Mouse (Mus musculus) cerebellum, adult 8-10 months (tissue): ENCODE results near the gene Msh5.
A peak's percentile ranks its signal among the peaks of the same experiment; 100 is the strongest.

Experiments
- DNase-seq: peaks from one replicate; pipeline ENCODE4 v3.0.0; 2022

The Msh5 gene

DNA sequence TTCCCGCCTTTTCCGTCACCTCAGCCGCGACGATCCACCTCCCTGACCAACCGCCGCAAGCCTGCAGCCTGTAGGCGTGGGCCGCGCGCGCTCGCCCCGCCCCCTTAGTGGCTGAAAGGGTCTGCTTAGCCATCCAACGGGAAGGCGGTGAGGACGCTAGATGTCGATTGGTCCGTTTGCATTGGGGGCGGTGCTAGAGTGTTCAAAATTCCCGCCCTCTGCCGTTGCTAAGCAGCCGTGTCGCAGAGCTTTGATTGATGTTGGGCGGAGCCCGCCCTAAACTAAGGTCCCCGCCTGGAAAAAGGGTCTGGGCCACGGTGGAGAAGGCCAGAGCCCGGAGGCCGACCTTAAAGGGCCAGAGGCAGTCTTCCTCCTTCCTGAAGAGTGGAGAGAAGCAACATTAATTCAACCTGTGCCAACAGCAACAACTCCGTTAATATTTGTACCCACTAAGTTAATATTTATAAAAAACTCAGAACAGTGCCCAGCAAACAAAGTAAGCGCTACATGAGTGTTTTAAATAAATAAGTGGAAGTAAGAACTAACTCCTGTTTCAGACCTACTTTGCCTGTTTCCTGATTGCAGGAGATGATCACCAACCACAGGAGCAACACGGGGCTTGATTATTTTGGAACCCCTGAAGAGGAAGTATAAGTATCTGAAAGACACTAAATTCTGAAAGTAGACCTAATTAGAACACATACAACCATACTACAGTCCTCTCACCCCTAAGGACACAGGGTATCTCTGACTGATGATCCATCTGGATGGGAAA lies at the start of gene Msh5:
Msh5 (minus strand) TSS at position 65 of the 775 bp plus-strand sequence.
- DNase-seq = peak; percentile 94

DNA sequence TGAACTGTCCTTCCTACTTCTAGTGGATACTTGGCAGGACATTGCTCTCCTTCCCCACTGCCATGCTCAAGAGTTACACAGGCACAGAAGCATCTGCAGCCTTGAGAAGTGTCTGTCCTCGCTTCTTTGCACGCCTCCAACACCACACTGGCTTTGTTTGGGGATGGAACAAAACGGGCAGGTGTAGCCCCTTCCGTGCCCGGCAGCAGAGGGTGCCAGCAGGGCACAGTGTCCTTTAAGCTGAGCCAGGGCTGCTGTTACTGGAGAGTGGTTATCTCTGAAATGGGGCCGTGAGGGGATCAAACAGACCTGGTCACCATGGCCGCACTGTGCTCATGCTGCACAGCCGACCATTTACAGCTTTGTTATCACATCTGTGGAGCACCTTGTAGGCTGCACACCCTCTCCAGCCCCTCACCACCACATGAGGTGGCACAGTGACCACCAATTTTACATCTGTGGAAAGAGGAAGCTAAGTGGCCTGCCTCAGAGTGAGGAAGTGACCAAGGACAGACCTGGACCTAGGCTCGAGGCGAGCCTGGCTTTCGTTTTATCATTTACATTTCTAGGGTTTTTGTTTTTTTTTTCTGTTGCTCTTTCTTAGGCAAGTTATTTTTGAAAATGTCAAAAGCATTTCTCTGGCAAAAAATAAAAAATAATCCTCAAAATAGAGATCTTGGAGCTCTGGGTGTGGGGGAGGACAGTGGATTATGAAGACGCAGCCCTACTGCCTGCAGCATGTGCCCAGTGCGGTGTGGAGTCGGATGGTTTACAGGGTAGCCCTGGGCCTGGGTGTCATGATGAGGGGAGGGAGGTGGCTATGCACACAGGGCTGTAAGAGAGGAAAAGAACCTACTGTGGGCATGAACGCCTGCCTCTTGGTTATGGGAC lies 48.2 kb upstream of the Msh5 start:
- no peak for DNase-seq

DNA sequence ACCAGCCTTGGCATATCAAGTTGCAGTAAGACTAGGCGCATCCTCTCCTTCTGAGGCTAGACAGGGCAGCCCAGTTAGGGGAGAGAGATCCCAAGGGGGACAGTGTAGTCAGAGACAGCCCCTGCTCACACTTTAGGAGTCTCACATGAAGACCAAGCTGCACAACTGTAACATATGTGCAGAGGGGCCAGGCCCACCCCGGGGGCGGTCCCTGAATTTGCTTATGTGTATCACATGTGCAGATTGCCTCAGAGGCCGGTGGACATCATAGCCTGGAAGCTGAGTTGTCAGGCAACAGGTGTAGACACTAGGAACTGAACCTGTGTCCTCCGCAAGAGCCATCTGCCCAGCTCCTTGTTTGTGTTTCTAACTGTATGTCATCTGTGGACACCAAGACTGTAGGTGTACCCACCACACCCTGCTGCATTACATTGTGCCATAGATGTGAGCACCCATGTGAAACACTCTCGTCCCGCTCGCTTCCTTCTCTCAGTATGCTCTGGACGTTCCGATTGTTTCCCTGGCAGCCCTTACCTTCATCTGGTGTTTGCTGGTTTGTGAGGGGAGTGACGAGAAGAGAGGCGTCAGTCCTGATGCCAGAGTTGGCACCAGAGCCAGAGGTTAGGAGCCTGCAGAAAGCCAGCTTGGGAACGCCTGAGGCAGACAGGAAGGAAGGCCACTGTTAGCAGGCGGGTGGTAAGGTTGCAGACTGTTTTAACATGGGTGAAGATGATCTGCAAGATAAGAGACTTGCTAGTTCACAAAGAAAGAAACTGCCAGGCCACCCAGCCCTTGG lies 46.1 kb upstream of the Msh5 start:
- DNase-seq = no peak

DNA sequence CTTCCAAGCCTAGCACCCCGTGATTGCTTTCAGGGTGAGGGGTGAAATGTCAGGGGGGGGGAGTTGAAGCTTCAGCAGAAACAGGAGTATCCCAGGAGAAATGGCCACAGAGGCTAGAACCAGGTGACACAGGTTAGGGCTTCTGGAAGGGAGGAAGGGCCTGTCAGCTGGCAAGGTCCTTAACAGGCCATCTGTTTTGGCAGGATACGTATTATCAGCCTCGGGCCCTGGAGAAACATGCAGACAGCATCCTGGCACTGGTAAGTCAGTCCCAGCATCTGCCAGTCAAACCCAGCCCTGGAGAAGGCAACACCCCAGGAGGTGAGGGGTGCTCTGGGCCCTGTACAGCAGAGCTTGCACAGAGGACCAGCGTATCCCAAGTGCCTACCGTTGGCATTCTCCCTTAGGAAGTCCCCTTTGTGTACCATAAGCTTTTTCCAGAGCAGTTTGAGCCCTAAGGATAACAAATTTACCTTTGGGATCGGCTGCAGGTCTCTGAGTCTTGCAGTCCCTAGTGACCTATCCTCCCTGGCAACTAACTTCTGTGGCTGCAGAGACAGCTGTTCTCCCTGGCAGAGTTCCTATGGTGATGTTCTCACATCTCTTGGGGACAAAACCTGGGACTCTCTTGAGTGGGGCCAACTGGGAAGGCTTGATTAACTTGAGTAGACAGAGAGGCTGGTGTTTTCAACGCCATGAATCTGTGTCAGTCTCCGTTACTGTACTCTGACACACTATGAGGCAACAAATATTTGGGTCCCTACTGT lies 43.8 kb upstream of the Msh5 start:
- peak; percentile 82 for DNase-seq

DNA sequence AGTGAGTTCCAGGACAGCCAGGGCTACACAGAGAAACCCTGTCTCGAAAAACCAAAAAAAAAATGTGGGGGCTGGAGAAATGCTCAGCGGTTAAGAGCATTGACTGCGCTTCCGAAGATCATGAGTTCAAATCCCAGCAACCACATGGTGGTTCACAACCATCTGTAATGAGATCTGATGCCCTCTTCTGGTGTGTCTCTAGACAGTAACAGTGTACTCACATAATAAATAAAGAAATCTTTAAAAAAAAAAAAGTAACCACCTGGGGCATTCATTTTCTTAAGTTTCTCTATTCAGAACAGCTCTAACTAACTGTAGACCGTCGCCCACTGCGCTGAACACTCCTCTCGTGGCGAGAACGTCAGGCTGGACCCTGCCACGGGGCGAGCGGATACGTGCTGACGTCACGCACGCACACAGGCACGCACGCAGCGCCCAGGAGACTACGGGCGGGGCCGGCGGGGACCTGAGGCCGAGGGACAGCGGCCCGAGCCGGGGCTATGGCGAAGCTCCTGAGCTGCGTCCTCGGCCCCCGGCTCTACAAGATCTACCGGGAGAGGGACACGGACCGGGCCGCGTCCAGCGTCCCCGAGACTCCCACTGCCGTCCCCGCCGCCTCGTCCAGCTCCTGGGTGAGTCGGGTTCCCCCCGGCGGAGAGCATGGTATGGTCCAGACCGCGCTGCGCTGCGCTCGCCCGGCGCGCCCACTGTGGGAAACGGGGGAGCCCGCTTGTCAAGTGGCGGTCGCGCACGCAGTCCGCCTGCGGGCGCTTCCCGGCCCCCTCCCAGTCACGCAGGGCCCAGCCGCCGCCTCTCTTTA lies 42.5 kb upstream of the Msh5 start, which contains the start of gene Abhd16a:
Abhd16a (plus strand) TSS at position 439 of the 820 bp plus-strand sequence.
- peak; percentile 95 for DNase-seq

DNA sequence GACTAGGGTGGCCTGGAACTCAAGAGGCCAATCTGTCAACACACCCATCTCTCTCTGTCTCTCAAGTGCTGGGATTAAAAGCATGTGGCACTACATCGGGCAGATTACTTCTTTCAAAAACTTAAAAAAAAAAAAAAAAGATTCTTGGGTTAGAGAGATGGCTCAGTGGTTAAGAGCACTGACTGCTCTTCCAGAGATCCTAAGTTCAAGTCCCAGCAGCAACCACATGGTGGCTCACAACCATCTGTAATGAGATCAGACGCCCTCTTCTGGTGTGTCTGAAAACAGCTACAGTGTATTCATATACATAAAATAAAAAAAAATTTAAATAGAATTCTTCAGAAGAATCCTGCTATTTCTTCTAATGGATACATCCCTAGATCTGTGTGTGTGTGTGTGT lies 41.6 kb upstream of the Msh5 start:
- no peak for DNase-seq

DNA sequence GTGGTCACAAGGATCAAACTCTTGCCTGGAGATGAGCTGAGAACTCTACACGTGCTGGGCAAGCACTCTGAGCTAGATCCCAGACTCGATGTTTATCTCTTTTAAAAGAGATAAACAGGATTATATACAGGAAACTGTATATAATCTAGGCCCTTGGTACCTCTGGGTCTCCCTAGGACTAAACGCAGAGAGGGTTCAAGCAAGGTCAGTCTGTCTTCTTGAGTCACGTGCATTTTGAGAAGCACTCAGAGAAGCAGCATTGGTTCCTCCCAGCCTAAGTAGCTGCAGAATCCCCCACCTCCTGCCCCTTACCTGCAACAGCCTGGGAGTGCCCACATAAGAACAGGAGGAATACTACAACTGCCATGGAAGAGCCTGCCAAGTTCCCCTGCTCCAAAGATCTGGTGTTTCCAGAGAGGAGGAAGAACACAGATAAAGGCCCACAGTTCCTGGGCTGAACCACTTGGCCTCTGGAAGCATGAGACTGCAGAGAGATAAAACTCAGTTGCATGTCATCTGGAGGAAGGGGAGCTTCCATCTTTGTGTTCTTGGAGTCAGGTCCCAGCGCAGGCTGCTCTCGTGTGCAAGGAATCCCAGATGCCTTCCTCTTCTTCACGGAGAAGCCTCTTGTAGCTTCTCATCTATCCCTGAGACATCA lies 38.8 kb upstream of the Msh5 start, which contains the start of gene Ly6g6f:
Ly6g6f (minus strand) TSS at position 403 of the 658 bp plus-strand sequence.
- DNase-seq = no peak

DNA sequence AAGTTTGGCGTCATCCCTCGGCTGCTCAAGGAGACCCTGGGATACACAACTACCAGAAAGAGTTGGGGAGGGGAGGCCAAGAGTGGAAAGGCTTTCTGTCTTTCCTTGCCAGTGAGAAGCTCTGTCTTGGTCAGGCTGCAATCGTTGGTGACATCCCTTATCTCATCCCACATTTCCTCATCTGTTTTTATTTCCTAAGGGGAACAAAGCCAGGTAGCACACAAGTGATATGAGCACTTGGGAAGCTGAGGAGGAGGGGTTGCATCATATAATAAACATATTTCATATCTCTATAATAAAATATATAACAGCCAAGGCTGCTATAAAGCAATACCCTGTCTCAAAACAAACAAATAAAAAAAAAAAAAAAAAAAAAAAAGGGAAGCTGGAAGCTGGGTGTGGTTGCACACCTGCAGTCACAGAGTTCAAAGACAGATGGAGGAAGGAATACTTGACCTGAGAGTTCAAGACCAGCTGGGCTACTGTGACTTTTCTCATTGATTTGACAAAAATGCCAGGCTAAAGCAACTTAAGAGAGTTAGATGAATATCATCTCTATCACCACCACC lies 37.5 kb upstream of the Msh5 start:
- no peak for DNase-seq

DNA sequence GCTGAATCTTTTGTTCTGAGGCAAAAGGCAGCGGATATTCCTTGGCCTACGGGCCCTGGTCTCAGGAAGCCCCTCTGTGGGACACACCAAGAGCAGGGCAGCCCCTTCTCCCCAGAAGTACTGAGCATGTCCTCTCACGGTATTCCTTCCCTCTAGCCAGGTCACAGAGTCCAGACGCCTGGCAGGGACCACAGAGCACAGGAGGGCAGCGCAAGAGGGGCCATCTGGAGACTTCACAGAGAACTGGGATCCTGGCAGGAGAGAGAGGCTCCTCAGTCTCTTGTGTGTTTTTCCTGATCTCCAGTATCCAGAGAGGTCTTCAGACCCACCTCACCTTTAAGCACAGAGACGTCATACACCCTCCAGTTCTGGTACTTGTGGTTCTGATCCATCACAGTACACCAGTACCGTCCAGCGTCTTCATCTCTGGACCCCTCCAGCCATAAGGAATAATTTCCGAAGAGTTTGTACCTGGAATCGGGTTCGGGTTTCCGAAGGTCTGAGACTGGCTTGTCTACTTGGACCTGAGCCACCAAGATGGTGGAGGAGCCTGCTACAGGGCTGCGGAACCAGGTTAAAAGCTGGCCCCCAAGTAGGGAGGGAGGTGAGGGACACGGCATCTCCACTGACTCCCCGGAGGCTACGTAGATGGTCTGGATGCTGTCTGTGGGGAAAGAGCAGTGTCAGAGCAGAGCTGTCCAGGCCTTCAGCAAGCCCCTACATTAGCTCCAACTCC lies 36.5 kb upstream of the Msh5 start:
- DNase-seq = peak; percentile 76

DNA sequence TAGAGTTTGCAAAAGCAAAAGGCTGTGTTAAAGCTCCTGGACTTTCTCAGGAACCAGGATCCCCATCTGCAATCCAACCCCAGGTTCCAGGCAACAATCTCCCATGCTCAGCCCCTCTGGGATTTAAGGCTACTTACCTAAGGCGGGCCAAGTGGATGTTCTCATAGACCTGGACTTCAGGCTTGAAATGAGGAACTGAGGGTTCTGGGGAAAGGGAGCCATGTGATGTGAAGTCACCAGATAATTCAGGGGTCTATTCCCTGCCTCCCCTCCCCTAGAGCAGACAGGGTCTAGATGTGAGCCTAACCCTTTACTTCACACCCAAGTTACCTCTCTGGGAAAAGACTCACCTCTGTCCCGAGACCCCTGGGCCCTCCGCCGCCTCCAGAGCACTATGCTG lies 34.2 kb upstream of the Msh5 start:
- DNase-seq = no peak

DNA sequence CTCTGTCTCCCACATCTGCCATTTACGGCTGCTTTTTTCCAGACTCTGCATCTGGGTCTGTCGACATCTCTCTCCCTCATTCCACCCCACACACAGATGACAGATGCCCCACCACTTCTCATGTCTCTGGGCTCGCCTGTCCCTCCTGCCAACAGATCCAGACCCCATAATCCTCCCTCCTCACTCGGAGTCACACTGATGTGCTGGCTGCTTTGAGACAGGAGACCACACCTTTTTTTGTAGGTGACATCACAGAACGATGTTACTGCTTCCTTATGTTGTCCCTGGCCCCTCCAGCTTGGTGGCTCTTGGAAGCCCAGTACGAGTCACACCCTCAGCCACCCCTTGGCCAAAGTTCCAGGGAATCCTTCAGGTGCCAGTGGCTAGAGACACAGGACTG lies 33.7 kb upstream of the Msh5 start:
- DNase-seq = no peak

DNA sequence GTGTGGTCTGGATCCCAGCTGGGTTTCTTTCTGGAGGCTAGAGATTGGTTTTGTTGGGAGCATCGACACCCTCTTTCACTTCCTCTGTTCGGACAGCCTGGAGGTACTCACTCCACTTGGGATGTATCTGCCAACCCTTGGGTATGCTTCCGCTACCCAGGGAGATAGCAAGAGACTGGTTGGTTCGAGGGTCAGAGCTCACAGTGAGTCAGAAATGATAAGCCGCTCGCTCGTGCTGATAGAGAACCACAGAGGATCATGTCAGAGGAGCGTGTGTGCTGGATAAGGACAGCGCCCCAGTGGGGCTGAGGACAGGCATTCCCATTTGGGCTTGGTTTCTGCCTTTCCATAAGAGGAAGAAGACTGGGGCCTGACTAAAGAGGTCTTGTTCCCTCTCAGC lies 33.2 kb upstream of the Msh5 start:
- no peak for DNase-seq

DNA sequence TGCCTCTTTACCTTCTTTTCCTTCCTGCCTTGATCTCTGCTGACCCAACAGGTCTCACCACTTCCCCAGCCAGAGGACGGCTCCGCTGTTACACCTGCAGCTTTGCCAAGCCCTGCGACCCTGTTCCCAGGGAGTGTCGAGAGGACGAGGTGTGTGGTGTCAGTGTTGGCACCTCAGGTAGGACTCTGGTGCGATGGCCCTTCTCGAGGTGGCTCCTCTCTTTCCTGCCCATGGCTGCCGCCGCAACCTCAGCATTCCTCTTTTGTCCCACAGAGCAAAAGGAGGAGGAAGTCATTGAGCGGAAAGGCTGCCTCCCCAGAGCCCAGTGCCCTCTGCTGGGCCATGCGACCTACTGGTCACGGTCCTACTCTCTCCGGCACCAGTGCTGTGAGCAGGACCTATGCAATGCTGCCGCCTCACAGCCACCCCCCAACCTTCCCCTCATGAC lies 31.3 kb upstream of the Msh5 start, which contains the start of gene Ly6g6d:
Ly6g6d (minus strand) TSS at position 280 of the 448 bp plus-strand sequence.
- DNase-seq = no peak

DNA sequence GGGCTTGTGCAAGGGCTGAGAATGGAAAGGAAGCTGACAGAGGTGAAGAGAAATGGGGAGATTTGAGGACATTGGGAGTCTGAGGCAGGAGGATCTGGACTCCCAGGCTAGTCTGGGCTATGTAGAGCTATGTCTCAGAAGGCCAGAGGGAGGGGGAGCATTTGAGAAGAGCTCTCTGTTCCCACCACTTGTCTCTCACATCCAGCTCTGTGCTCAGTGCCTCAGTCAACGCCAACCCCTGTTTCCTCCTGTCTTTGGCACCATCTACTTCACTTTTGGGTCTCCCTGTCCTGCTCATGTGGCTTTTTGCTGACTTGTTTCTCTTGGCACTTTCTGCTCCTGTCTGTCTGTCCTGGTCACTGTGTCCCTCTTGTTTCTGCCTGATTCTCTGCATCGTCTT lies 30.7 kb upstream of the Msh5 start:
- DNase-seq = no peak

DNA sequence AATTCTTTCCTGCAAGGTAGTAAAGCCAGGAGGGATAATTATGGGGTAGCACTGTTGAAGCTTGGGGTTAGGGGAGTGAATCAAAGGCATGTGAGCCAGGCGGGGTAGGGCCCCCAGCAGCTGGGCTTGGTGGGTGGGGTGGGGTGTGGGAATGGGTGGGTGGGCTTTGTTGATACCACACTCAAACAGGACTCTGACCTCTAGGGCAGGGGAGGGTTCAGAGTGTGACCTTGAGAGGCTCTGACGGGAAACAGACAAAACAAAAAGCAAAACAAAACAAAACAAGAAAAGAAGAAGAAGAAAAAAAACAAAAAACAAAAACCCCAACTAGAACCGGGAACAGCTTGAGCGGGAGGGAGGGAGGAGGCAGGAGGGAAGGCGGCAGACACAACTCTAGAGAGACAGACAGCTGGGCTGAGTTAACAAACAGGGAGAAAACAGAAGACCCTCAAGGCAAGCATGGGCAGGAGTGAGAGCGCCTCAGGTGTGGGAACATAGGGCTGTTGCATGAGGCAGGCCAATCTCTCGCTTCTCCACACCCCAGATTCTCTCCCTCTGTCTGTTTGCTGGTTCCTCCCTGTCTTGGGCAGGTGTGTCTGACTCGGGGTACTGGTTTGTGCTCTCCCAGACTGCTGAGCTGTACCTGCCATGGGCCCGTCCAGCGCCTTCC lies 30.1 kb upstream of the Msh5 start, which contains the start of gene Ly6g6e:
Ly6g6e (plus strand) TSS at position 396 of the 670 bp plus-strand sequence.
- DNase-seq = no peak

DNA sequence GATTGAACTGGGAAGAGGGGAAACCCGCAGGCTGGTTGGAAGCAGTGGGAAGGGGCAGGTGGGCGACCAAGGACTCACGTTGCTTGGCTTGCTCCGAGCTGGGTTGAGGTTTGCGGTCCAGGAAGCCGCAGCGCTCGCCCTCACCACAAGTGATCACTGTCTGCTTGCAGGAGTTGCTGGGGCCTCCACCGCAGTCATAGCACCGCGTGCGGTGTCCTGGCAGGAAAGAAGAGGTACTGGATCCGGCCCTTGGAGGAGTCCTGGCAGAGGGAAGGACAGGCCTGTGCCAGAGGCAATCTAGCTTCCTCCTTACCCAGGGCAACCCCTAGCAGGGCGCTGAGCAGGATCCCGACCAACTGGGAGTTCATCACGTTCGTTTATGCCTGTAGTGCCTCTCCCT lies 27.6 kb upstream of the Msh5 start:
- DNase-seq = peak; percentile 82

DNA sequence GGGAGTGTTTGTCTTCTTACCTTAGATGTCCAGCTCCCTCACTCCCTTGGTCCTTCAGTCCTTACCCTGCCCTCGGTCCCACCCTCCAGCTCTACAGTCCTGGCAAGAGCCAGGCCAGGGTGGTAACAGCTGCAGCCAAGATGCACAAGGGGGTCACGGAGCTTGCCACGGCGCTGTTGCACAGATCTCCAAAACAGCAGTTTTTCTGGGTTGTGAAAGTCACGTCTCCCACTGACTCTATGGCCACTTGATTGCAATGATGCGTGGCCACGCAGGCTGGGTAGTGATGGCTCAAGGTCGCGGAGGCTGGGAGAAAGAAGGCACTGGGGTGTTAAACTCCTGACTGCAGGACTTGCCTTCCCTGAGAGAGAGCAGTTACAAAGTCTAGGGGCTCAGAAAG lies 24.9 kb upstream of the Msh5 start:
- DNase-seq = no peak

DNA sequence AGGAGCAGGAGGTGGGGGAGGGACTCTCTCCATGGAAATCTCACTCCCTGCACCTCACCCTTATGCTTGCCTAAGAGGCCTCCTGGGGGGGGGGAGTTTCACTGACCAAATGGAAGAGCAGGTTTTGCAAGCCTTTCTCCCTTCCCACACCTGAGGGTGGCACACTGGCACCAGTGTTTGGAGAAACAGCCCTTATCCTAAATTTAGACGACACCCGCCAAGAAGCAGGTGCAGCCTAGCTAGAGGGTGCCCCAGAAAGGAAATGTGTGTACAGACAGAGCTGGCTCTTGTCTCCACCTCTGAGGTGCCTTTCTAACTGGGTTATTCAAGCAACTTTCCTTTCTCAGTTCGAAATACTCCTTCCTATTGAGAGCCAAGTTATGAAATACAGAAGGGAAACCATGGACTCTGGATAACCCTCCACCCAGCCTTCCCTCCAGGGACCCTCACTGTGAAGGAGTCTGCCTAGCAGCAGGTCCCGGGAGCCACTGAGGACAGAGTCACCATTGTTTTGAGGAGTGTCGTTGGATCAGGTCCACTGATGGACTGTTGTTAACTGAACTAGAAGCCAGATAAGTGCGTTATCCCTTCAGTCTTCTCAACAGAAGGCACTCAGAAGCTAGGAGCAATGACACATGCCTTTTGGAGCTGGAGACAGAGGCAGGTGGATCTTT lies 24.1 kb upstream of the Msh5 start:
- DNase-seq = peak; percentile 84
